13 mouse cellular contexts compared by ENCODE assay signal in genomic region chr3:154841076-154841475, GRCm38 (mm10).
"Had no signal": no experiment of that assay in that cellular context is flagged by ENCODE, and none has a peak within 500 bp of the region (broad histone marks: within the 10 kb centered on the region; RNA-seq: fewer than 3 reads in every experiment).

No protein-coding gene starts in this region.

- H3K27me3 ChIP-seq: kidney, embryonic 15.5 days; liver, embryonic 13.5 days had no signal

- H3K4me2 ChIP-seq: kidney, embryonic 15.5 days; liver, embryonic 13.5 days had no signal

- H3K27ac ChIP-seq: kidney, embryonic 15.5 days; left cerebral cortex, adult 2 months; liver, embryonic 13.5 days had no signal

- H3K9me3 ChIP-seq: kidney, embryonic 15.5 days; liver, embryonic 13.5 days had no signal

- H3K36me3 ChIP-seq: kidney, embryonic 15.5 days; liver, embryonic 13.5 days had no signal

- H3K9ac ChIP-seq: kidney, embryonic 15.5 days; liver, embryonic 13.5 days had no signal

- H3K4me3 ChIP-seq: kidney, embryonic 15.5 days; left cerebral cortex, adult 2 months; liver, embryonic 13.5 days had no signal

- H3K4me1 ChIP-seq: kidney, embryonic 15.5 days; liver, embryonic 13.5 days had no signal

- DNase-seq: kidney, adult 11 months; kidney, adult 8-10 months; kidney, postnatal 10 days; kidney, postnatal 36 days; layer of hippocampus, postnatal 36 days; liver, embryonic 13.5 days; lung, adult 2 months; lung, postnatal 14 days; lung, postnatal 4 days; thymus, adult 18-20 months; thymus, postnatal 36 days had no signal
